Mouse (Mus musculus) C2C12 (cell line): ENCODE results near the gene Sepsecs.

ENCODE experiments used
- CTCF ChIP-seq: IDR thresholded peaks from one replicate; pipeline ENCODE4 v1.5.1; 2011; ENCODE audit not compliant: control insufficient read depth, insufficient read depth, insufficient read length
- MYOD1 ChIP-seq: IDR thresholded peaks from one replicate; pipeline ENCODE4 v1.6.1; 2011; ENCODE audit warnings: low read depth; ENCODE audit not compliant: control insufficient read depth, insufficient read length

GRCm38 (mm10) chr5:52697291-52697690, 27.8 kb upstream of the Sepsecs start:
- TF ChIP-seq CTCF (no peak), MYOD1 (no peak)
